Mouse (Mus musculus): ENCODE measurements around the gene Hook2.

Gene Hook2

GRCm38 (mm10) chr8:84990349-84990748, at the start of gene Hook2:
Hook2 (plus strand) TSS chr8:84990603.
- peak; percentile 98 to 99 for DNase-seq

GRCm38 (mm10) chr8:84943699-84944098, 46.7 kb upstream of the Hook2 start:
- peak in 1 of 2 experiments; percentile 41 for DNase-seq

- peak; percentile 78 to 84 for DNase-seq
Measured at GRCm38 (mm10) chr8:84944478-84945160, 45.8 kb upstream of the Hook2 start.

GRCm38 (mm10) chr8:84945235-84945632, 45.2 kb upstream of the Hook2 start:
- DNase-seq: peak; percentile 62 to 76

- DNase-seq: peak; percentile 79 to 86
Measured at GRCm38 (mm10) chr8:84945633-84946527, 44.5 kb upstream of the Hook2 start.

- DNase-seq: peak; percentile 79 to 85
Measured at GRCm38 (mm10) chr8:84946528-84947240, 43.7 kb upstream of the Hook2 start, which contains the start of gene Rtbdn. Rtbdn (plus strand) TSS chr8:84946991.

GRCm38 (mm10) chr8:84947241-84947545, 43.2 kb upstream of the Hook2 start:
- DNase-seq: no peak

- DNase-seq: no peak
Measured at GRCm38 (mm10) chr8:84949753-84950152, 40.6 kb upstream of the Hook2 start.

GRCm38 (mm10) chr8:84952612-84953255, 37.7 kb upstream of the Hook2 start:
- no peak for DNase-seq

- peak; percentile 90 to 96 for DNase-seq
Measured at GRCm38 (mm10) chr8:84956768-84957167, 33.6 kb upstream of the Hook2 start.

- no peak for DNase-seq
Measured at GRCm38 (mm10) chr8:84959811-84960210, 30.6 kb upstream of the Hook2 start.

GRCm38 (mm10) chr8:84963952-84964351, 26.5 kb upstream of the Hook2 start:
- no peak for DNase-seq

- peak; percentile 92 to 93 for DNase-seq
Measured at GRCm38 (mm10) chr8:84965731-84966291, 24.6 kb upstream of the Hook2 start.

GRCm38 (mm10) chr8:84966603-84967002, 23.8 kb upstream of the Hook2 start:
- no peak for DNase-seq

- DNase-seq: no peak
Measured at GRCm38 (mm10) chr8:84967532-84968304, 22.7 kb upstream of the Hook2 start.

- no peak for DNase-seq
Measured at GRCm38 (mm10) chr8:84968650-84969049, 21.8 kb upstream of the Hook2 start.

GRCm38 (mm10) chr8:84969241-84970134, 20.9 kb upstream of the Hook2 start, which contains the start of the genes Gm49661, Prdx2 and Rnaseh2a:
Gm49661 (minus strand) TSS chr8:84969433.
Prdx2 (plus strand) TSS chr8:84969587.
Rnaseh2a (minus strand) TSS chr8:84969767.
- DNase-seq: peak; percentile 86

GRCm38 (mm10) chr8:84970135-84970790, 20.1 kb upstream of the Hook2 start:
- DNase-seq: no peak

- DNase-seq: no peak
Measured at GRCm38 (mm10) chr8:84970913-84971312, 19.5 kb upstream of the Hook2 start.

GRCm38 (mm10) chr8:84973079-84973478, 17.3 kb upstream of the Hook2 start:
- no peak for DNase-seq

Data from cerebellum, postnatal 14 days (tissue).